Mouse (Mus musculus) lung, adult 2 months (tissue): Measurements from ENCODE around the gene Elmo1.

Source experiments
- CTCF ChIP-seq: fragments of 200-500 bp; IDR thresholded peaks from 2 replicates; pipeline ENCODE4 v1.5.1; 2011; ENCODE audit warnings: mild to moderate bottlenecking, low read length, control low read depth; ENCODE audit not compliant: insufficient read depth
- POLR2A ChIP-seq: fragments of 200-500 bp; IDR thresholded peaks from 2 replicates; pipeline ENCODE4 v1.6.1; 2011; ENCODE audit warnings: low read depth, mild to moderate bottlenecking, control low read depth, low read length, borderline replicate concordance; ENCODE audit errors: extremely low read depth

DNA sequence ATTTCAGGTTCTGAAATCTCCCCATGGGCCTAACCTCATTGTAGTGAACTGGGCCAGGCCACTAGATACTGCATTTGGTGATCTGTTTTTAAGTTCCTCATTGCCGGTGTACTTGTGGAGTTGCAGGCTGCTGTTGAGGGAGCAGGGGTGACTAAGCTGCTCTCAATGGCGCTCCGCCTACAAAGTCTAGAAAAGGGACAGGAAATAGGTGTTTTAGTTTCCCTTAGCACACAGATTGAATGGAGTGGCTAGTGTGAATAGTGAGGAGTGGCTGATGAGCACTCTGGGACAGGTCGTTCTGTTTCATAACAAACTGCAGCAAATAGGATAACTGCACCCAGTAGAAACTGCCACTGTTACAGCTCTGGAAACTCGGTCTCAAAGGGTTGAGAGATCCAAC is 30.3 kb downstream of the Elmo1 start:
- TF ChIP-seq POLR2A (no peak), CTCF (no peak)
